Mouse (Mus musculus) effector memory CD4-positive, alpha-beta T cell, adult 7 months (primary cell): ENCODE measurements around the gene Fam90a1a. TPM values are rescaled to one million over a fixed set of nuclear protein-coding genes. Genes with fewer than 3 reads are reported as not detected.

ENCODE experiments used
- polyA plus RNA-seq: library from polyadenylated mRNA; unstranded; fragments of 100-300 nt; shearing (Covaris generic); gene quantifications from one replicate; pipeline ENCODE4 v1.2.1, GENCODE M21; 2017

Gene Fam90a1a
- polyA plus RNA-seq = 0.67 TPM

GRCm38 (mm10) chr8:21958414-21958813 is at the start of gene Fam90a1a:
Gene Fam90a1a, plus strand, starts transcription at chr8:21958714.

GRCm38 (mm10) chr8:21932610-21933009 is 25.9 kb upstream of the Fam90a1a start, which contains the start of gene Defb15:
Gene Defb15, minus strand, starts transcription at chr8:21932710.

GRCm38 (mm10) chr8:21938052-21938451 is 20.5 kb upstream of the Fam90a1a start, which contains the start of gene Defb35:
Gene Defb35, plus strand, starts transcription at chr8:21938352.

DNA sequence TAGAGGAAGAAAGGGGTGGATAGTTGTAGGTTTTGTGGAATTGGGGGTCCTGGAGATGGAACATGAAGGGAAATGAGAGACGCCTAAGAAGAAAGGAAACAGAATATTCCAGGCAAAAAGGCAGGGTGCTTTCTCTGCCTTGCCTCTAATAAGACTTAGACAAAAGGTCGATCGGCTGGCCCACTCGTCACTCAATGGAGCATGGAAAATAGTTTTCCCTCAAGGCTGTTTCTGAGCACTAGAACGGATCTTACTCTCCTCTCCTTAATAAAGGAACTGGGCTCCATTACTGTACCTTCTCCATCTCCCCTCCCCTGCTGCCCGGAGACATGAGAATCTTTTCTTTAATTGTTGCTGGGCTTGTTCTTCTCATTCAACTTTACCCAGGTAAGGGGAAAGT is 12.1 kb upstream of the Fam90a1a start, which contains the start of gene Defb13:
Gene Defb13, plus strand, starts transcription at position 301 of the 400 bp plus-strand sequence.

GRCm38 (mm10) chr8:21969475-21969874 is 11.0 kb downstream of the Fam90a1a start, which contains the start of gene Ccdc70:
Gene Ccdc70, plus strand, starts transcription at chr8:21969775.

Other genes starting within 250 kb of the Fam90a1a start
- not detected for gene Defa24, start 224.2 kb upstream of the Fam90a1a start, polyA plus RNA-seq
- gene Defb50, start 135.2 kb upstream of the Fam90a1a start, polyA plus RNA-seq = not detected
- not detected for gene Defb2, start 118.8 kb upstream of the Fam90a1a start, polyA plus RNA-seq
- not detected for gene Defb10, start 99.8 kb upstream of the Fam90a1a start, polyA plus RNA-seq
- gene Defb9, start 73.3 kb upstream of the Fam90a1a start, polyA plus RNA-seq = not detected
- not detected for gene Defb11, start 52.3 kb upstream of the Fam90a1a start, polyA plus RNA-seq
- not detected for gene Defb15, start 26.0 kb upstream of the Fam90a1a start, polyA plus RNA-seq
- gene Defb35, start 20.4 kb upstream of the Fam90a1a start, polyA plus RNA-seq = not detected
- not detected for gene Defb13, start 12.0 kb upstream of the Fam90a1a start, polyA plus RNA-seq
- gene Ccdc70, start 11.1 kb downstream of the Fam90a1a start, polyA plus RNA-seq = 0.94 TPM
- 0.13 TPM for gene Atp7b, start 101.6 kb downstream of the Fam90a1a start, polyA plus RNA-seq
- 11.3 TPM for gene Alg11, start 102.0 kb downstream of the Fam90a1a start, polyA plus RNA-seq
- 0.17 TPM for gene Nek5, start 166.3 kb downstream of the Fam90a1a start, polyA plus RNA-seq
- gene Nek3, start 207.7 kb downstream of the Fam90a1a start, polyA plus RNA-seq = 4.3 TPM
- 1.4 TPM for gene Ckap2, start 227.1 kb downstream of the Fam90a1a start, polyA plus RNA-seq
- gene Vps36, start 234.1 kb downstream of the Fam90a1a start, polyA plus RNA-seq = 32.4 TPM